Comparison of ENCODE assay signal across 21 mouse cellular contexts in the genomic region with DNA sequence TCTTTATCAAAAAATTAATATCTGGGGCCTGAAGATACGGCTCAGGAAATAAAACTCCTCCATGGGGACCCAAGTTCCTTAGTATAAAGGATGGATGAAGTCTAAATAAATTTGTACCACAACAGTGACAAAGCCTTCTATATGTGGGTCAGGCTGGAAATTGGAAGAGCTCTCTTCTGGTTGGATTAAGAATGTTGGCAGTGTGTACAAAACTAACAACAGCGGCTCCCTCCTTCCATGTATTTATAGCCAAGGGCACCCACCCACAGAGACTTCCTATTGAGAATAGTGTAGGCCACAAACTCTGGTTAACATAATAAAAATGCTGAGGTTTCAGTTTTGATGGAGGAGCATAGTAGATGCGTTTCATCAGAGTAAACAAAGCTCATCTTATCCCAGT.
"Had no signal": no experiment of that assay in that cellular context is flagged by ENCODE, and none has a peak within 500 bp of the region (broad histone marks: within the 10 kb centered on the region; RNA-seq: fewer than 3 reads in every experiment).

No protein-coding gene starts in this region.

- H3K9ac ChIP-seq: liver, embryonic 15.5 days; liver, postnatal 0 days; lung, embryonic 15.5 days; midbrain, embryonic 13.5 days; midbrain, embryonic 15.5 days; neural tube, embryonic 13.5 days; neural tube, embryonic 15.5 days had no signal

- DNase-seq: liver, postnatal 0 days; lung, adult 2 months; lung, postnatal 14 days; lung, postnatal 36 days; retina, postnatal 1 day; right cerebral cortex, postnatal 25 days; right cerebral cortex, postnatal 4 days; spleen, adult 18-20 months; thymus, adult 2 months; thymus, postnatal 36 days had no signal

- ATAC-seq: liver, postnatal 0 days; lung, postnatal 0 days; midbrain, embryonic 13.5 days; midbrain, embryonic 15.5 days had no signal

- H3K27me3 ChIP-seq: liver, embryonic 15.5 days; lung, embryonic 15.5 days; megakaryocyte, embryonic 14.5 days; midbrain, embryonic 13.5 days; midbrain, embryonic 15.5 days; neural tube, embryonic 13.5 days; neural tube, embryonic 15.5 days had no signal

- H3K9me3 ChIP-seq: liver, embryonic 15.5 days; lung, embryonic 15.5 days; megakaryocyte, embryonic 14.5 days; midbrain, embryonic 15.5 days; neural tube, embryonic 13.5 days; neural tube, embryonic 15.5 days had no signal

- H3K4me3 ChIP-seq: liver, embryonic 15.5 days; lung, embryonic 15.5 days; megakaryocyte, embryonic 14.5 days; midbrain, embryonic 13.5 days; midbrain, embryonic 15.5 days; myocyte; neural tube, embryonic 13.5 days; neural tube, embryonic 15.5 days had no signal

- H3K27ac ChIP-seq: liver, embryonic 15.5 days; lung, embryonic 15.5 days; macrophage; midbrain, embryonic 13.5 days; midbrain, embryonic 15.5 days; neural tube, embryonic 13.5 days; neural tube, embryonic 15.5 days had no signal

- H3K4me1 ChIP-seq: liver, embryonic 15.5 days; lung, embryonic 15.5 days; megakaryocyte, embryonic 14.5 days; midbrain, embryonic 13.5 days; midbrain, embryonic 15.5 days; neural tube, embryonic 13.5 days; neural tube, embryonic 15.5 days had no signal

- H3K4me2 ChIP-seq: liver, embryonic 15.5 days; lung, embryonic 15.5 days; midbrain, embryonic 11.5 days; midbrain, embryonic 13.5 days; midbrain, embryonic 15.5 days; neural tube, embryonic 13.5 days; neural tube, embryonic 15.5 days had no signal

- H3K36me3 ChIP-seq: liver, embryonic 15.5 days; lung, embryonic 15.5 days; midbrain, embryonic 13.5 days; midbrain, embryonic 15.5 days; neural tube, embryonic 13.5 days; neural tube, embryonic 15.5 days had no signal
